Mouse (Mus musculus) liver, embryonic 11.5 days (tissue): Measurements from ENCODE around the gene Mpped2. TPM values are rescaled to one million over a fixed set of nuclear protein-coding genes. Genes with fewer than 3 reads are reported as not detected.

Experiments used
- ATAC-seq: fragments of 200-750 bp; cut with Nextera tagmentation; replicated peaks from 2 replicates; pipeline ENCODE4 v1.8.0; 2017; ENCODE audit warnings: moderate number of reproducible peaks, mild to moderate bottlenecking, moderate TSS enrichment, moderate library complexity; ENCODE audit not compliant: low FRiP score
- DNase-seq: peaks from one replicate; pipeline ENCODE4 v3.0.0-alpha.2; 2017; ENCODE audit warnings: low spot score
- H3K27ac ChIP-seq: fragments of 300-500 bp; sonication (generic); 2 replicates; pipeline ENCODE4 v1.5.1; 2014; ENCODE audit warnings: mild to moderate bottlenecking, low read depth, low read length, control low read depth
- H3K27me3 ChIP-seq: fragments of 300-500 bp; sonication (generic); replicated peaks from 2 replicates; pipeline ENCODE4 v1.6.1; 2014; ENCODE audit warnings: low read length, mixed read lengths; ENCODE audit not compliant: control insufficient read depth, insufficient read depth
- H3K36me3 ChIP-seq: fragments of 300-500 bp; sonication (generic); 2 replicates; pipeline ENCODE4 v1.6.1; 2014; ENCODE audit warnings: mild to moderate bottlenecking, low read length, moderate library complexity, mixed read lengths; ENCODE audit not compliant: control insufficient read depth, insufficient read depth
- H3K4me1 ChIP-seq: fragments of 300-500 bp; sonication (generic); replicated peaks from 2 replicates; pipeline ENCODE4 v1.6.1; 2014; ENCODE audit warnings: low read length, mixed read lengths; ENCODE audit not compliant: control insufficient read depth, insufficient read depth
- H3K4me2 ChIP-seq: fragments of 300-500 bp; sonication (generic); 2 replicates; pipeline ENCODE4 v1.6.1; 2014; ENCODE audit warnings: mild to moderate bottlenecking, control low read depth, moderate library complexity
- H3K4me3 ChIP-seq: fragments of 300-500 bp; sonication (generic); 2 replicates; pipeline ENCODE4 v1.5.1; 2014; ENCODE audit warnings: low read depth, low read length, control low read depth
- H3K9ac ChIP-seq: fragments of 300-500 bp; sonication (generic); 2 replicates; pipeline ENCODE4 v1.6.1; 2014; ENCODE audit warnings: low read depth, low read length, control low read depth
- H3K9me3 ChIP-seq: fragments of 300-500 bp; sonication (generic); 2 replicates; pipeline ENCODE4 v1.6.1; 2016; ENCODE audit warnings: low read length, inconsistent platforms, mixed read lengths; ENCODE audit not compliant: control insufficient read depth
- WGBS: fragments of 180-500 bp; shearing (Covaris S2); extraction: QIAGEN DNeasy Blood & Tissue Kit; methylation state at CpG from one replicate; pipeline ENCODE4 v1.1.7; 2014; 5-methylcytosine and 5-hydroxymethylcytosine counted together
- polyA plus RNA-seq: library from polyadenylated mRNA; unstranded; fragments of >200 nt; fragmentation: Nextera tagmentation; extraction: Ambion mirVana; gene quantifications from 2 replicates; pipeline ENCODE4 v1.2.1, GENCODE M21; 2014

Gene Mpped2
- polyA plus RNA-seq, 1 experiment from 2014 or later, result 24.7 TPM

GRCm38 (mm10) chr2:106746211-106746610 lies 53.1 kb downstream of the Mpped2 start:
- ATAC-seq, result no peak
- no peak overlapping the region for H3K4me3 ChIP-seq
- H3K9me3 ChIP-seq, result no peaks in the 10 kb centered on the region
- no peaks in the 10 kb centered on the region for H3K36me3 ChIP-seq
- no peak overlapping the region for H3K27ac ChIP-seq
- WGBS, result 87% methylated on average over 6 of the region's 6 CpGs
- no peak overlapping the region for H3K9ac ChIP-seq
- no peaks in the 10 kb centered on the region for H3K27me3 ChIP-seq
- no peak overlapping the region for H3K4me2 ChIP-seq
- H3K4me1 ChIP-seq, result no peaks in the 10 kb centered on the region
- DNase-seq, result no peak

- Histone ChIP-seq H3K4me3 (no peak overlapping the region), H3K9me3 (no peaks in the 10 kb centered on the region), H3K9ac (no peak overlapping the region), H3K36me3 (no peaks in the 10 kb centered on the region), H3K4me1 (no peaks in the 10 kb centered on the region), H3K27ac (no peak overlapping the region), H3K4me2 (no peak overlapping the region), H3K27me3 (no peaks in the 10 kb centered on the region)
- 58% methylated on average over 4 of the region's 4 CpGs for WGBS
- ATAC-seq, result no peak
- no peak for DNase-seq
Observed at GRCm38 (mm10) chr2:106746905-106747304, 53.8 kb downstream of the Mpped2 start.

GRCm38 (mm10) chr2:106747342-106747741 lies 54.3 kb downstream of the Mpped2 start:
- no peak overlapping the region for H3K9ac ChIP-seq
- H3K36me3 ChIP-seq, result no peaks in the 10 kb centered on the region
- H3K27me3 ChIP-seq, result no peaks in the 10 kb centered on the region
- ATAC-seq (no peak), DNase-seq (no peak)
- H3K4me1 ChIP-seq, result no peaks in the 10 kb centered on the region
- H3K4me3 ChIP-seq, result no peak overlapping the region
- no peaks in the 10 kb centered on the region for H3K9me3 ChIP-seq
- 84% methylated on average over 4 of the region's 4 CpGs for WGBS
- no peak overlapping the region for H3K4me2 ChIP-seq
- no peak overlapping the region for H3K27ac ChIP-seq

- Histone ChIP-seq H3K9me3 (no peaks in the 10 kb centered on the region), H3K4me1 (no peaks in the 10 kb centered on the region), H3K4me2 (no peak overlapping the region), H3K36me3 (no peaks in the 10 kb centered on the region), H3K27ac (no peak overlapping the region), H3K27me3 (no peaks in the 10 kb centered on the region), H3K9ac (no peak overlapping the region), H3K4me3 (no peak overlapping the region)
- 74% methylated on average over 3 of the region's 3 CpGs for WGBS
- DNase-seq (no peak), ATAC-seq (no peak)
Observed at GRCm38 (mm10) chr2:106750878-106751277, 57.8 kb downstream of the Mpped2 start.

GRCm38 (mm10) chr2:106753703-106754102 lies 60.6 kb downstream of the Mpped2 start:
- H3K27ac ChIP-seq, result no peak overlapping the region
- DNase-seq, result no peak

GRCm38 (mm10) chr2:106754696-106755095 lies 61.6 kb downstream of the Mpped2 start:
- H3K27ac ChIP-seq, result no peak overlapping the region
- no peak for DNase-seq
- H3K27me3 ChIP-seq, result no peaks in the 10 kb centered on the region
- H3K36me3 ChIP-seq, result no peaks in the 10 kb centered on the region
- H3K4me2 ChIP-seq, result no peak overlapping the region
- 78% methylated on average over 5 of the region's 5 CpGs for WGBS
- no peaks in the 10 kb centered on the region for H3K9me3 ChIP-seq
- no peak overlapping the region for H3K9ac ChIP-seq
- no peak overlapping the region for H3K4me3 ChIP-seq
- no peaks in the 10 kb centered on the region for H3K4me1 ChIP-seq
- ATAC-seq, result no peak

More at GRCm38 (mm10) chr2:106753703-106754102, 60.6 kb downstream of the Mpped2 start:
- H3K36me3 ChIP-seq, result no peaks in the 10 kb centered on the region
- no peak; the same call in 1 of the 2 replicates for ATAC-seq
- H3K4me3 ChIP-seq, result no peak overlapping the region
- no peaks in the 10 kb centered on the region for H3K27me3 ChIP-seq
- WGBS, result 62% methylated on average over 5 of the region's 5 CpGs
- H3K4me2 ChIP-seq, result no peak overlapping the region
- no peak overlapping the region for H3K9ac ChIP-seq
- no peaks in the 10 kb centered on the region for H3K9me3 ChIP-seq
- no peaks in the 10 kb centered on the region for H3K4me1 ChIP-seq

- no peaks in the 10 kb centered on the region for H3K27me3 ChIP-seq
- 66% methylated on average over 13 of the region's 13 CpGs for WGBS
- ATAC-seq (no peak), DNase-seq (no peak)
- H3K4me3 ChIP-seq, result no peak overlapping the region
- no peaks in the 10 kb centered on the region for H3K9me3 ChIP-seq
- H3K4me1 ChIP-seq, result no peaks in the 10 kb centered on the region
- no peak overlapping the region for H3K27ac ChIP-seq
- H3K4me2 ChIP-seq, result no peak overlapping the region
- H3K9ac ChIP-seq, result no peak overlapping the region
- no peaks in the 10 kb centered on the region for H3K36me3 ChIP-seq
Observed at GRCm38 (mm10) chr2:106756354-106757103, 63.5 kb downstream of the Mpped2 start.

- H3K4me1 ChIP-seq, result no peaks in the 10 kb centered on the region
- no peaks in the 10 kb centered on the region for H3K27me3 ChIP-seq
- no peak overlapping the region for H3K27ac ChIP-seq
- no peak overlapping the region for H3K4me2 ChIP-seq
- H3K9ac ChIP-seq, result no peak overlapping the region
- no peaks in the 10 kb centered on the region for H3K36me3 ChIP-seq
- DNase-seq (no peak), ATAC-seq (no peak)
- 76% methylated on average over 8 of the region's 8 CpGs for WGBS
- H3K4me3 ChIP-seq, result no peak overlapping the region
- H3K9me3 ChIP-seq, result no peaks in the 10 kb centered on the region
Observed at GRCm38 (mm10) chr2:106762920-106763319, 69.9 kb downstream of the Mpped2 start.

- H3K27ac ChIP-seq, result no peak overlapping the region
- WGBS, result 83% methylated on average over 12 of the region's 12 CpGs
- no peak for ATAC-seq
- no peak overlapping the region for H3K4me3 ChIP-seq
- no peaks in the 10 kb centered on the region for H3K27me3 ChIP-seq
- no peak overlapping the region for H3K9ac ChIP-seq
- no peaks in the 10 kb centered on the region for H3K4me1 ChIP-seq
- no peaks in the 10 kb centered on the region for H3K9me3 ChIP-seq
- H3K4me2 ChIP-seq, result no peak overlapping the region
- H3K36me3 ChIP-seq, result no peaks in the 10 kb centered on the region
- DNase-seq, result no peak
Observed at GRCm38 (mm10) chr2:106769236-106769635, 76.2 kb downstream of the Mpped2 start.
